Mouse (Mus musculus): ENCODE results near the gene Slc17a2. TPM values are rescaled to one million over a fixed set of nuclear protein-coding genes. Genes with fewer than 3 reads are reported as not detected.

Gene Slc17a2
- total and polyA plus RNA-seq, 3 experiments: 0.11 TPM; not detected in 2

GRCm38 (mm10) chr13:23826606-23827005, 19.8 kb downstream of the Slc17a2 start:
- H3K27me3 ChIP-seq (ENCODE audit: insufficient read depth, low read length): no peaks in the 10 kb centered on the region; the same call in 1 of the 2 replicates
- no peaks in the 10 kb centered on the region for H3K4me1 ChIP-seq (ENCODE audit: insufficient read depth, low read depth, low read length)
- H3K36me3 ChIP-seq (replicated peaks): no peaks in the 10 kb centered on the region
- TF ChIP-seq GATA1 (IDR thresholded peaks at IDR 0.05; ENCODE audit: borderline replicate concordance, low read length) (no peak), CTCF (IDR thresholded peaks at IDR 0.05; ENCODE audit: low read depth, low read length) (no peak), POLR2AphosphoS5 (IDR thresholded peaks at IDR 0.05; ENCODE audit: insufficient replicate concordance, low read depth, low read length) (no peak), GATA2 (IDR thresholded peaks at IDR 0.05; ENCODE audit: borderline replicate concordance, low read depth, low read length) (no peak), TAL1 (conservative IDR thresholded peaks at IDR 0.05; ENCODE audit: low read depth, low read length) (no peak)
- no peak for ATAC-seq (ENCODE audit: extremely low read depth, insufficient number of reproducible peaks, low FRiP score, poor library complexity, severe bottlenecking)
- no peak overlapping the region for H3K4me3 ChIP-seq (ENCODE audit: low read depth, low read length)
- no peak for DNase-seq (ENCODE audit: low spot score)
- no peaks in the 10 kb centered on the region for H3K9me3 ChIP-seq (replicated peaks)

DNA sequence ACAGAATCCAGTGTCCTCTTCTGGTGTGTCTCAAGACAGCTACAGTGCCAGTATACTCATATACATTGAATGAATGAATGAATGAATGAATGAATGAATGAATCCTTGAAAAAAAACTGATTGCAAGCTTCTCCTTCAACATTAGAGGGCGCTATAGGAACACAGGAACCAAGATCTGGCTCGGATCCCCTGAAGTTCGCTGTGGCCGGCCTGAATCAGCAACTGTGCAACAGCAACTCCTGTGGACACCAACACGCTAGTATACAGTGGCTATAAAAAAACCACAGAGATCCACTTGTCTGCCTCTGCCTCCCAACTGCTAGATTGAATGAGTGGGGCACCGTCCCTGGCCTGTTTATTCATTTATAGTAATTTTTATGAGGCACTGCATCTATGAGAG, 26.3 kb downstream of the Slc17a2 start:
- no peaks in the 10 kb centered on the region for H3K4me1 ChIP-seq (ENCODE audit: insufficient read depth, low read depth, low read length)
- no peak for ATAC-seq (ENCODE audit: extremely low read depth, insufficient number of reproducible peaks, low FRiP score, poor library complexity, severe bottlenecking)
- H3K9me3 ChIP-seq (replicated peaks): no peaks in the 10 kb centered on the region
- no peak for TF ChIP-seq POLR2AphosphoS5 (IDR thresholded peaks at IDR 0.05; ENCODE audit: insufficient replicate concordance, low read depth, low read length)
- no peak for DNase-seq (ENCODE audit: low spot score)
- H3K4me3 ChIP-seq (ENCODE audit: low read depth, low read length): no peak overlapping the region
- no peaks in the 10 kb centered on the region for H3K36me3 ChIP-seq (replicated peaks)
- no peaks in the 10 kb centered on the region; the same call in 1 of the 2 replicates for H3K27me3 ChIP-seq (ENCODE audit: insufficient read depth, low read length)

DNA sequence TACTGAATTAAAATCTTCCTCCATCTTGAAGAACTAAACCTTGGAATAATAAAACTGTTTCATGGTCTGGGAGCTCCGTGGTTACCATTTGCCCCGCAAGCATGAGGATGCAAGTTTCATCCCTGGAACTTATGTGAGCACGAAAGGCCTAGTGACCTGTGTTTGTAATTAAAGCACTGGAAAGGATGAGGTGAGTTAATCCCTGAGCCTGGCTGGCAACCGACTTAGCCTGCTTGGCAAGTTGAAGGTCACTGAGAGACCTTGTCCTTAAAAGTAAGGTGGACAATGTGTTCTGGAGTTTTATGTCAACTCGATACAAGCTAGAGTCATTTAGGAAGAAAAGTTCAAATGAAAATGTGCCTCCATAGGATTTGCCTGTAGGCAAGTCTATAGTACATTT, 28.0 kb downstream of the Slc17a2 start:
- no peaks in the 10 kb centered on the region for H3K4me1 ChIP-seq (ENCODE audit: insufficient read depth, low read depth, low read length)
- no peaks in the 10 kb centered on the region for H3K36me3 ChIP-seq (replicated peaks)
- H3K4me3 ChIP-seq (ENCODE audit: low read depth, low read length): no peak overlapping the region
- no peaks in the 10 kb centered on the region for H3K9me3 ChIP-seq (replicated peaks)
- DNase-seq (ENCODE audit: low spot score) (no peak), ATAC-seq (ENCODE audit: extremely low read depth, insufficient number of reproducible peaks, low FRiP score, poor library complexity, severe bottlenecking) (no peak)
- TF ChIP-seq GATA2 (IDR thresholded peaks at IDR 0.05; ENCODE audit: borderline replicate concordance, low read depth, low read length) (no peak), CTCF (IDR thresholded peaks at IDR 0.05; ENCODE audit: low read depth, low read length) (no peak), GATA1 (IDR thresholded peaks at IDR 0.05; ENCODE audit: borderline replicate concordance, low read length) (no peak)
- peaks cover 3% of the 10 kb centered on the region for H3K27me3 ChIP-seq (ENCODE audit: insufficient read depth, low read length)

- no peak for TF ChIP-seq GATA2 (IDR thresholded peaks at IDR 0.05; ENCODE audit: borderline replicate concordance, low read depth, low read length)
- no peak for TF ChIP-seq POLR2AphosphoS5 (IDR thresholded peaks at IDR 0.05; ENCODE audit: insufficient replicate concordance, low read depth, low read length)
- no peak for TF ChIP-seq GATA1 (IDR thresholded peaks at IDR 0.05; ENCODE audit: borderline replicate concordance, low read length)
- TF ChIP-seq TAL1 (conservative IDR thresholded peaks at IDR 0.05; ENCODE audit: low read depth, low read length): no peak
- TF ChIP-seq CTCF (IDR thresholded peaks at IDR 0.05; ENCODE audit: low read depth, low read length): no peak
- H3K9me3 ChIP-seq (replicated peaks): no peaks in the 10 kb centered on the region
- no peak overlapping the region for H3K4me3 ChIP-seq (ENCODE audit: low read depth, low read length)
- no peak for ATAC-seq (ENCODE audit: extremely low read depth, insufficient number of reproducible peaks, low FRiP score, poor library complexity, severe bottlenecking)
- H3K4me1 ChIP-seq (ENCODE audit: insufficient read depth, low read depth, low read length): no peaks in the 10 kb centered on the region
- H3K27me3 ChIP-seq (ENCODE audit: insufficient read depth, low read length): peaks cover 3% of the 10 kb centered on the region; the same call in 1 of the 2 replicates
- DNase-seq (ENCODE audit: low spot score): no peak
- H3K36me3 ChIP-seq (replicated peaks): no peaks in the 10 kb centered on the region
These were observed 29.8 kb downstream of the Slc17a2 start for GRCm38 (mm10) chr13:23836630-23837029.

DNA sequence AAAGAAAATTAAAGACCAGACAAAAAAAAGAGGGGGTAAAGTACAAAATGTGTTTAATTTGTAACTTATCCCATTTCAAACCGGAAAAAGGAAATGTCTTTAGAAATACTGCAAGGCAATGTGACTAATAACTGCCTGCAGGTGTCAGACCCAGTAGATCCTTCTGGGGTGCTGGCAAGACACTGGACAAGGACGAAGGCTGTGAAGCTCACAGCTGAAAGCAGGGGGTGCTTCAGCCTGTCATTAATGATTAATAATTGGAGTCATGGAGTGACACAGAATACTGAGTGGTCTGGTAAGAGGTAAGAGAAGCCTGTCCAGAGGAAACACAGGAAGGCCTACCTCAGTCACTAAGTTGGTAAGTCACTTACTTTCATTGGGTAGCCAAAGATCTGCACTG, 32.5 kb downstream of the Slc17a2 start, which contains the start of gene Slc17a3:
Gene Slc17a3, plus strand, starts transcription at position 127 of the 400 bp plus-strand sequence.
- H3K4me1 ChIP-seq (ENCODE audit: insufficient read depth, low read depth, low read length): no peaks in the 10 kb centered on the region
- TF ChIP-seq CTCF (IDR thresholded peaks at IDR 0.05; ENCODE audit: low read depth, low read length) (no peak), TAL1 (conservative IDR thresholded peaks at IDR 0.05; ENCODE audit: low read depth, low read length) (no peak), POLR2AphosphoS5 (IDR thresholded peaks at IDR 0.05; ENCODE audit: insufficient replicate concordance, low read depth, low read length) (no peak), GATA2 (IDR thresholded peaks at IDR 0.05; ENCODE audit: borderline replicate concordance, low read depth, low read length) (no peak), GATA1 (IDR thresholded peaks at IDR 0.05; ENCODE audit: borderline replicate concordance, low read length) (no peak)
- no peak within 1 kb of the TSS for H3K4me3 ChIP-seq (ENCODE audit: low read depth, low read length)
- no peaks in the 10 kb centered on the region for H3K9me3 ChIP-seq (replicated peaks)
- DNase-seq (ENCODE audit: low spot score) (no peak), ATAC-seq (ENCODE audit: extremely low read depth, insufficient number of reproducible peaks, low FRiP score, poor library complexity, severe bottlenecking) (no peak)
- peaks cover 3% of the 10 kb centered on the region; the same call in 1 of the 2 replicates for H3K27me3 ChIP-seq (ENCODE audit: insufficient read depth, low read length)
- no peaks in the 10 kb centered on the region for H3K36me3 ChIP-seq (replicated peaks)

GRCm38 (mm10) chr13:23845851-23846250, 39.1 kb downstream of the Slc17a2 start:
- peaks cover 4% of the 10 kb centered on the region for H3K27me3 ChIP-seq (ENCODE audit: insufficient read depth, low read length)
- no peaks in the 10 kb centered on the region for H3K36me3 ChIP-seq (replicated peaks)
- no peaks in the 10 kb centered on the region for H3K9me3 ChIP-seq (replicated peaks)
- DNase-seq (ENCODE audit: low spot score): no peak
- ATAC-seq (ENCODE audit: extremely low read depth, insufficient number of reproducible peaks, low FRiP score, poor library complexity, severe bottlenecking): no peak
- no peak for TF ChIP-seq POLR2AphosphoS5 (IDR thresholded peaks at IDR 0.05; ENCODE audit: insufficient replicate concordance, low read depth, low read length)
- TF ChIP-seq GATA2 (IDR thresholded peaks at IDR 0.05; ENCODE audit: borderline replicate concordance, low read depth, low read length): no peak
- no peak for TF ChIP-seq CTCF (IDR thresholded peaks at IDR 0.05; ENCODE audit: low read depth, low read length)
- no peak for TF ChIP-seq TAL1 (conservative IDR thresholded peaks at IDR 0.05; ENCODE audit: low read depth, low read length)
- no peak for TF ChIP-seq GATA1 (IDR thresholded peaks at IDR 0.05; ENCODE audit: borderline replicate concordance, low read length)
- no peak overlapping the region for H3K4me3 ChIP-seq (ENCODE audit: low read depth, low read length)
- no peaks in the 10 kb centered on the region for H3K4me1 ChIP-seq (ENCODE audit: insufficient read depth, low read depth, low read length)

DNA sequence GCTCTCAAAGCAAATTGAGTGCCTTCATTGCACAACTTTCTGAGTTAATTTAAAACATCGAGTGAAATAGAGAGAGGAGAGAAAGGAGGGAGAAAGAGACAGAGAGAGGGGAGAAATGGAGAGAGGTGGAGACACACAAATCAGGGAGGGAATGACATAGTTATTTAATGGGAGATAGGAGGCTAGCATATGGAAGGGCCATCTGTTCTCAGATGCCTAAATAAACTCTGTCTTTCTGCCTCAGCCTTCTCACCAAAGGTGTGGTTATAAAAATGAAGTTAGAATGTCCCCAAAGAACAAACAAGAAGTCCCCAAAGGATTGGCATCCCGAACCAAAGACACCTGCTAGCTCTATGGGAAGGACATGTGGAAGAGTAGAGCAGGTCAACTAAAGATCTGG, 42.5 kb downstream of the Slc17a2 start:
- TF ChIP-seq TAL1 (conservative IDR thresholded peaks at IDR 0.05; ENCODE audit: low read depth, low read length): no peak
- TF ChIP-seq POLR2AphosphoS5 (IDR thresholded peaks at IDR 0.05; ENCODE audit: insufficient replicate concordance, low read depth, low read length): no peak
- TF ChIP-seq GATA1 (IDR thresholded peaks at IDR 0.05; ENCODE audit: borderline replicate concordance, low read length): no peak
- no peak for TF ChIP-seq CTCF (IDR thresholded peaks at IDR 0.05; ENCODE audit: low read depth, low read length)
- no peak for TF ChIP-seq GATA2 (IDR thresholded peaks at IDR 0.05; ENCODE audit: borderline replicate concordance, low read depth, low read length)
- Histone ChIP-seq H3K9me3 (replicated peaks) (no peaks in the 10 kb centered on the region), H3K27me3 (ENCODE audit: insufficient read depth, low read length) (peaks cover 4% of the 10 kb centered on the region), H3K4me3 (ENCODE audit: low read depth, low read length) (no peak overlapping the region), H3K4me1 (ENCODE audit: insufficient read depth, low read depth, low read length) (no peaks in the 10 kb centered on the region), H3K36me3 (replicated peaks) (no peaks in the 10 kb centered on the region)
- ATAC-seq (ENCODE audit: extremely low read depth, insufficient number of reproducible peaks, low FRiP score, poor library complexity, severe bottlenecking) (no peak), DNase-seq (ENCODE audit: low spot score) (no peak)
